Mouse (Mus musculus): ENCODE measurements at regions not wholly inside any gene's neighbourhood (a gene's known extent, or its start where the extent isn't known, plus 50 kb on each side); places are given as distances from the start of the nearest gene placed in this dataset.

DNA sequence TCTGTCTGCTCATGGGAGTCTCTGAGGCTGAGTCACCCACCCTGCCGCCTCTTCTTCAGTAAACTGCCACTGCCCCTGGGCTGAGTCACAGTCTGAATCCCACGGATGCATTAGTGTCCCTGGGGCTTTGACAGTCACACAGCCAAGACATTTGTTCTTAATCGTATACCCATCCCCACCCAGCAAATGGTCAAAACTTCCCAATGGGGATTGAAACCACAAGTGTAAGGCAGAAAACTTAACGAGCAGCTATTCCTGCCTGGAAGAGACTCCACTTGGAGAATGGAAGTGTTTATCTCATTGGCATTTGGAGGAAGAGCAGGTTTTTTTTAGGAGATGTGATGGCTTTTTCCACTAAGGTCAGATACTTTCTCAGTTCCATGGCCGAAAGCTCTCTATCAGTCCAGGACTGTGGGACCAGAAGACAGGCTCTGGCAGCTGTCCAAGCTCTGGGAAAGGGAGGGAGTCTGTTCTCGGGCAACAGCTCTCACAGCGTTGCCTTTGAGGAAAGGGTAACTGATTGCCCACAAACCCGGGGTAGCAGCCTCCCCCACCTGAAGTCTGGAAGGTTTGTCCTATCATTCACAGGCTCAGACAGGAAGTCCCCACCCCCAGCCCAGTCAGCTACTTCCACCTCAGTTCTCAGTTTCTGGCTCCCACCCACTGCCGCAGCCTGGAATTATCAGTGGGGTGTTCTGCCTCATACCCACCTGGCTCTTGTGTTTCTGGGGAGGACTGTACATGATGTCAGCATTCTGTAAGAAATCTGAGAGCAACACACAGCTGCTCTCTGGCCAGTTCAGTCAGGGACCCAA is 73.6 kb downstream of the Cops8 start:
- H3K4me3 ChIP-seq (ENCODE audit: insufficient read depth in 1 of 2, low read depth in 1 of 2, low read length in 2 of 2, poor library complexity in 1 of 2, severe bottlenecking in 1 of 2) = no peak overlapping the region
- no peaks in the 10 kb centered on the region for H3K4me1 ChIP-seq (ENCODE audit: control insufficient read depth in 2 of 2, insufficient read depth in 2 of 2, low read length in 2 of 2, poor library complexity in 1 of 2)
- no peak overlapping the region for H3K9ac ChIP-seq (ENCODE audit: insufficient read depth, low read depth, low read length, poor library complexity, severe bottlenecking)
- DNase-seq (ENCODE audit: low read depth, low spot score) = no peak
- in situ Hi-C loops (cut with MboI; ENCODE audit: low sequenced_read_pairs in 2 of 2, unreplicated experiment in 2 of 2) = no loop called here
- H3K27ac ChIP-seq (ENCODE audit: insufficient read depth, low read depth, low read length, poor library complexity, severe bottlenecking) = no peak overlapping the region
- H3K36me3 ChIP-seq (ENCODE audit: control insufficient read depth, insufficient read depth, low read length, poor library complexity, severe bottlenecking) = no peaks in the 10 kb centered on the region
- TF ChIP-seq CHD2 (IDR thresholded peaks at IDR 0.05; ENCODE audit: low read depth, low read length) (no peak), HCFC1 (IDR thresholded peaks at IDR 0.05; ENCODE audit: borderline replicate concordance, insufficient read depth, low read length) (no peak), ZC3H11A (IDR thresholded peaks at IDR 0.05; ENCODE audit: borderline replicate concordance, low read depth, low read length) (no peak), ZNF384 (IDR thresholded peaks at IDR 0.05; ENCODE audit: low read depth, low read length) (no peak), MAFK (IDR thresholded peaks at IDR 0.05; ENCODE audit: insufficient read depth, low read depth, low read length) (no peak)
- H3K9me3 ChIP-seq (ENCODE audit: control insufficient read depth, insufficient read depth, low read depth, low read length) = no peaks in the 10 kb centered on the region

DNA sequence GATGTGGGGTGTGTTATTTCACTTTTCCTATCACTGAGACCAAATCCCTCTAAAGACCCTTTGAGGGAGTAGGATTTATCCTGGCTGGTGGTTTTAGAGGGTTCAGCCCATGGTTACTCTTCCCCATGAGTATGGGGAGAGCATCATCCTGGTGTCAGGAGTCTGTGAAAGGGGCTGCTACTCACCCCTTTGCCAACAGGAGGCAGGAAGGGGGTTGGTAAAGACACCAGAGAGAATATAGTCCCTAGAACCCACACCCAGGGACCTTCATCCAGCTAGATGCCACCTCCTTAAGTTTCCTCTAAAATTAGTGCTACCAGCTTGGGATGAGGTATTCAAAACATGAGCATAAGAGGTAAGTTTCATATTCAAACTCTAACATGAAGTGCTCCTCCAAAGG is 74.4 kb downstream of the Cops8 start:
- H3K4me3 ChIP-seq (ENCODE audit: insufficient read depth in 1 of 2, low read depth in 1 of 2, low read length in 2 of 2, poor library complexity in 1 of 2, severe bottlenecking in 1 of 2) = no peak overlapping the region
- H3K36me3 ChIP-seq (ENCODE audit: control insufficient read depth, insufficient read depth, low read length, poor library complexity, severe bottlenecking) = no peaks in the 10 kb centered on the region
- TF ChIP-seq ZC3H11A (IDR thresholded peaks at IDR 0.05; ENCODE audit: borderline replicate concordance, low read depth, low read length) (no peak), ZNF384 (IDR thresholded peaks at IDR 0.05; ENCODE audit: low read depth, low read length) (no peak), CHD2 (IDR thresholded peaks at IDR 0.05; ENCODE audit: low read depth, low read length) (no peak), HCFC1 (IDR thresholded peaks at IDR 0.05; ENCODE audit: borderline replicate concordance, insufficient read depth, low read length) (no peak), MAFK (IDR thresholded peaks at IDR 0.05; ENCODE audit: insufficient read depth, low read depth, low read length) (no peak)
- DNase-seq (ENCODE audit: low read depth, low spot score) = no peak
- H3K4me1 ChIP-seq (ENCODE audit: control insufficient read depth in 2 of 2, insufficient read depth in 2 of 2, low read length in 2 of 2, poor library complexity in 1 of 2) = no peaks in the 10 kb centered on the region
- no peak overlapping the region for H3K9ac ChIP-seq (ENCODE audit: insufficient read depth, low read depth, low read length, poor library complexity, severe bottlenecking)
- H3K27ac ChIP-seq (ENCODE audit: insufficient read depth, low read depth, low read length, poor library complexity, severe bottlenecking) = no peak overlapping the region
- H3K9me3 ChIP-seq (ENCODE audit: control insufficient read depth, insufficient read depth, low read depth, low read length) = no peaks in the 10 kb centered on the region
- in situ Hi-C loops (cut with MboI; ENCODE audit: low sequenced_read_pairs in 2 of 2, unreplicated experiment in 2 of 2) = no loop called here

DNA sequence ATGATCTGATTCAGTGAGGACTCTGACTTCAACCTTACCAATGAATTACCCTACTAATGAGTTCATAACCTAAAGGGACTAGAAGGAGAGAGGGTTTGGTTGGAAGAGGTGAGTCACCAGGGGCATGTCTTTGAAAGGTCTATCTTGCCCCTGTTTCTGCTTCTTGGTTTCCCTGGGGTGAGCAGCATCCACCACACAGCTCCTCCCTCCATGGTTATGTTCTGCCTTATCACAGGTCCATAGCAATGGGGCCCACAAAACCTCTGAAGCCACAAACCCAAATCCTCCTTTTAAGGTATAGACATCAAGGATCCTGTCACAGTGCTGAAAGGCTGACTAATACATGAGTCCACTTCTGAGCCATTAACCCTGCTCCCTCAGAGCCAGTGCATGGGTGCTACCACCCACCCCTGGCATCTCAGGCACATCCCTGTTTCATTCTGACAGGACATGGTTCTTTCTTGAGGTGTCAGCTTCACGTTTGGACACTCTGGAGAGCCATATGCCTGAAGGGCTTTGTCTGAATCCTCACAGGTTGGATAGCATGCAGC is 74.9 kb downstream of the Cops8 start:
- no peak for TF ChIP-seq ZNF384 (IDR thresholded peaks at IDR 0.05; ENCODE audit: low read depth, low read length)
- no peak for TF ChIP-seq CHD2 (IDR thresholded peaks at IDR 0.05; ENCODE audit: low read depth, low read length)
- TF ChIP-seq ZC3H11A (IDR thresholded peaks at IDR 0.05; ENCODE audit: borderline replicate concordance, low read depth, low read length) = no peak
- in situ Hi-C loops (cut with MboI; ENCODE audit: low sequenced_read_pairs in 2 of 2, unreplicated experiment in 2 of 2) = no loop called here
- Histone ChIP-seq H3K9ac (ENCODE audit: insufficient read depth, low read depth, low read length, poor library complexity, severe bottlenecking) (no peak overlapping the region), H3K4me1 (ENCODE audit: control insufficient read depth in 2 of 2, insufficient read depth in 2 of 2, low read length in 2 of 2, poor library complexity in 1 of 2) (no peaks in the 10 kb centered on the region), H3K27ac (ENCODE audit: insufficient read depth, low read depth, low read length, poor library complexity, severe bottlenecking) (no peak overlapping the region), H3K36me3 (ENCODE audit: control insufficient read depth, insufficient read depth, low read length, poor library complexity, severe bottlenecking) (no peaks in the 10 kb centered on the region), H3K4me3 (ENCODE audit: insufficient read depth in 1 of 2, low read depth in 1 of 2, low read length in 2 of 2, poor library complexity in 1 of 2, severe bottlenecking in 1 of 2) (no peak overlapping the region), H3K9me3 (ENCODE audit: control insufficient read depth, insufficient read depth, low read depth, low read length) (no peaks in the 10 kb centered on the region)
- DNase-seq (ENCODE audit: low read depth, low spot score) = no peak

DNA sequence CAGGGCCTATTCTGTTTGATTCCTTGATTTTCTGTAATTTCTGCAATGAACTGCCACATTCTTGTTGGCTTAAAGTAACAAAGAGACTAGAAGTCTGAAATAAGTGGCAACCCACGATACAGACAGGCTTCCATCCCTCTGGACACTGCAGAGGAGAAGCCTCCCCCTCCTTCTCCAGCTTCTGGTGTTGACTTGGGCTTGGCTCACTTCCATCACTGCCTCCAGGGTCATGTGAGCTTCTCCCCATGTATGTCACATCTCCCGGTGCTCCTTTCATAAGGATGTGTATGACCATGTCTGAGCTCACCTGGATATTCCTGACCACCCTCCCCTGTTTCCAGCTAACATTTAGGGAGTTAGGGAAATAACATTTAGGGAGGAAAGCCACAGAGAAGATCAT is 75.6 kb downstream of the Cops8 start:
- Histone ChIP-seq H3K4me1 (ENCODE audit: control insufficient read depth in 2 of 2, insufficient read depth in 2 of 2, low read length in 2 of 2, poor library complexity in 1 of 2) (no peaks in the 10 kb centered on the region), H3K36me3 (ENCODE audit: control insufficient read depth, insufficient read depth, low read length, poor library complexity, severe bottlenecking) (no peaks in the 10 kb centered on the region), H3K4me3 (ENCODE audit: insufficient read depth in 1 of 2, low read depth in 1 of 2, low read length in 2 of 2, poor library complexity in 1 of 2, severe bottlenecking in 1 of 2) (no peak overlapping the region), H3K9ac (ENCODE audit: insufficient read depth, low read depth, low read length, poor library complexity, severe bottlenecking) (no peak overlapping the region), H3K27ac (ENCODE audit: insufficient read depth, low read depth, low read length, poor library complexity, severe bottlenecking) (no peak overlapping the region), H3K9me3 (ENCODE audit: control insufficient read depth, insufficient read depth, low read depth, low read length) (no peaks in the 10 kb centered on the region)
- in situ Hi-C loops (cut with MboI; ENCODE audit: low sequenced_read_pairs in 2 of 2, unreplicated experiment in 2 of 2) = no loop called here
- DNase-seq (ENCODE audit: low read depth, low spot score) = no peak
- TF ChIP-seq HCFC1 (IDR thresholded peaks at IDR 0.05; ENCODE audit: borderline replicate concordance, insufficient read depth, low read length) = no peak
- no peak for TF ChIP-seq ZNF384 (IDR thresholded peaks at IDR 0.05; ENCODE audit: low read depth, low read length)
- no peak for TF ChIP-seq ZC3H11A (IDR thresholded peaks at IDR 0.05; ENCODE audit: borderline replicate concordance, low read depth, low read length)
- TF ChIP-seq CHD2 (IDR thresholded peaks at IDR 0.05; ENCODE audit: low read depth, low read length) = no peak
- TF ChIP-seq MAFK (IDR thresholded peaks at IDR 0.05; ENCODE audit: insufficient read depth, low read depth, low read length) = no peak
